26 mouse cellular contexts compared by ENCODE assay signal in genomic region chr11:80178316-80178715, GRCm38 (mm10). TPM values are rescaled to one million over a fixed set of nuclear protein-coding genes. Genes with fewer than 3 reads are reported as not detected.
A peak's percentile ranks its signal among the peaks of the same experiment; 100 is the strongest.
DNase-seq lines count a peak whose midpoint lies in the region; TF ChIP-seq lines count a peak whose summit lies in the region.
"Had no signal": no experiment of that assay in that cellular context is flagged by ENCODE, and none has a peak within 500 bp of the region (broad histone marks: within the 10 kb centered on the region; RNA-seq: fewer than 3 reads in every experiment).

No protein-coding gene starts in this region.

- no peaks in the 10 kb centered on the region for H3K36me3 ChIP-seq in ES-E14 (ENCODE audit: control insufficient read depth, insufficient read depth, low read length, poor library complexity, severe bottlenecking)
- H3K36me3 ChIP-seq: forebrain, embryonic 12.5 days; hindbrain, embryonic 12.5 days; intestine, embryonic 15.5 days; limb, embryonic 13.5 days; liver, embryonic 13.5 days had no signal

- peak overlapping the region; percentile 63; the same call in 1 of the 2 replicates for H3K27ac ChIP-seq in left cerebral cortex, adult 2 months
- peak overlapping the region; percentile 88; the same call in 1 of the 2 replicates for H3K27ac ChIP-seq in ES-E14 (ENCODE audit: insufficient read depth, low read depth, low read length, poor library complexity, severe bottlenecking)
- peak overlapping the region; percentile 28; the same call in 1 of the 2 replicates for H3K27ac ChIP-seq in cortical plate, adult 2 months (ENCODE audit: insufficient read depth, low read length)
- H3K27ac ChIP-seq: forebrain, embryonic 12.5 days; hindbrain, embryonic 12.5 days; hindbrain, postnatal 0 days; intestine, embryonic 15.5 days; kidney, postnatal 0 days; limb, embryonic 13.5 days had no signal

- intact Hi-C loops in left cerebral cortex, adult 2 months (cut with DNase I) = no loop called here
- intact Hi-C loops in left cerebral cortex, postnatal 36 days (cut with DNase I) = no loop called here

- in situ Hi-C loops in ES-E14 (cut with MboI; ENCODE audit: low sequenced_read_pairs in 2 of 2, unreplicated experiment in 2 of 2) = no loop called here

- TF ChIP-seq CTCF in left cerebral cortex, adult 2 months (IDR thresholded peaks at IDR 0.05) = no peak
- no peak for TF ChIP-seq CTCF in cortical plate, adult 2 months (IDR thresholded peaks at IDR 0.05; ENCODE audit: extremely low read depth, insufficient read depth, low read length)

- H3K4me3 ChIP-seq in left cerebral cortex, adult 2 months = no peak overlapping the region
- peak overlapping the region; percentile 9 to 11; a peak in 1 of 4 replicates for H3K4me3 ChIP-seq in ES-E14 (ENCODE audit: insufficient read depth in 1 of 2, low read depth in 1 of 2, low read length in 2 of 2, poor library complexity in 1 of 2, severe bottlenecking in 1 of 2)
- H3K4me3 ChIP-seq in cortical plate, adult 2 months (ENCODE audit: insufficient read depth, low read length) = no peak overlapping the region
- H3K4me3 ChIP-seq: forebrain, embryonic 12.5 days; hindbrain, embryonic 12.5 days; intestine, embryonic 15.5 days; limb, embryonic 13.5 days; liver, embryonic 13.5 days had no signal

- H3K9me3 ChIP-seq in ES-E14 (ENCODE audit: control insufficient read depth, insufficient read depth, low read depth, low read length) = no peaks in the 10 kb centered on the region
- H3K9me3 ChIP-seq: forebrain, embryonic 12.5 days; hindbrain, embryonic 12.5 days; intestine, embryonic 15.5 days; limb, embryonic 13.5 days; liver, embryonic 13.5 days had no signal

- DNase-seq in heart, adult 11 months = peak; percentile 92
- DNase-seq in heart, adult 9 months (ENCODE audit: low spot score in 2 of 2) = no peak
- no peak for DNase-seq in left cerebral cortex, adult 2 months (ENCODE audit: extremely low spot score in 1 of 2, low spot score in 2 of 2)
- DNase-seq in left cerebral cortex, postnatal 36 days (ENCODE audit: low spot score in 2 of 2) = no peak
- DNase-seq in ES-E14 (ENCODE audit: low read depth, low spot score) = no peak
- DNase-seq in right cerebral cortex, adult 2 months (ENCODE audit: low spot score in 2 of 2) = no peak
- DNase-seq in adrenal gland, adult 18-20 months (ENCODE audit: low spot score in 2 of 2) = no peak
- DNase-seq: adrenal gland, postnatal 14 days; cerebellum, adult 18-20 months; forebrain, postnatal 0 days; gastrocnemius, postnatal 25 days; heart, adult 18-20 months; kidney, adult 8-10 months; liver, embryonic 13.5 days; lung, adult 2 months; lung, postnatal 10 days; midbrain, embryonic 14.5 days; right cerebral cortex, postnatal 14 days; thymus, postnatal 14 days had no signal

- peaks cover 13 to 29% of the 10 kb centered on the region in 2 experiments for H3K4me1 ChIP-seq in ES-E14 (ENCODE audit: control insufficient read depth in 2 of 2, insufficient read depth in 2 of 2, low read length in 2 of 2, poor library complexity in 1 of 2)
- H3K4me1 ChIP-seq in cortical plate, adult 2 months (ENCODE audit: control insufficient read depth, insufficient read depth, low read length) = no peaks in the 10 kb centered on the region
- H3K4me1 ChIP-seq: forebrain, embryonic 12.5 days; hindbrain, embryonic 12.5 days; intestine, embryonic 15.5 days; limb, embryonic 13.5 days had no signal

- peak overlapping the region; percentile 32; the same call in 1 of the 2 replicates for H3K9ac ChIP-seq in ES-E14 (ENCODE audit: insufficient read depth, low read depth, low read length, poor library complexity, severe bottlenecking)
- H3K9ac ChIP-seq: forebrain, embryonic 12.5 days; forebrain, postnatal 0 days; hindbrain, embryonic 12.5 days; intestine, embryonic 15.5 days; limb, embryonic 13.5 days; liver, embryonic 13.5 days had no signal

- no peak for TF ChIP-seq POLR2A in cortical plate, adult 2 months (IDR thresholded peaks at IDR 0.05; ENCODE audit: extremely low read depth, insufficient read depth, low read length)

TF ChIP-seq in ES-E14, 5 proteins besides CTCF, POLR2A, EP300 and RAD21:
- TF ChIP-seq HCFC1 (IDR thresholded peaks at IDR 0.05; ENCODE audit: borderline replicate concordance, insufficient read depth, low read length) (no peak), MAFK (IDR thresholded peaks at IDR 0.05; ENCODE audit: insufficient read depth, low read depth, low read length) (no peak), CHD2 (IDR thresholded peaks at IDR 0.05; ENCODE audit: low read depth, low read length) (no peak), ZNF384 (IDR thresholded peaks at IDR 0.05; ENCODE audit: low read depth, low read length) (no peak), ZC3H11A (IDR thresholded peaks at IDR 0.05; ENCODE audit: borderline replicate concordance, low read depth, low read length) (no peak)

RNA-seq across cellular contexts. Expression of gene Rnf135, which starts 5.3 kb away (rescaled TPM):
- 1 to 10 TPM; 3.5 to 3.7 TPM for total RNA-seq in left cerebral cortex, adult 2 months (2021)
- total RNA-seq in left cerebral cortex, postnatal 36 days (2021) = 1 to 10 TPM; 5.0 to 7.0 TPM
- total RNA-seq in ES-E14 (2012; rRNA removed) = 3.4 and 5.2 TPM in 2 replicates
- polyA plus RNA-seq in cortical plate, adult 2 months (2012; rRNA removed) = 4.7 and 5.0 TPM in 2 replicates
- 1 to 10 TPM; 5.9 to 9.1 TPM for total RNA-seq in adrenal gland, adult 18-20 months (2021)

RNA-seq across cellular contexts. Expression of gene Adap2, which starts 24.4 kb away (rescaled TPM):
- total RNA-seq in left cerebral cortex, adult 2 months (2021) = 1 to 10 TPM; 6.2 to 9.0 TPM
- total RNA-seq in left cerebral cortex, postnatal 36 days (2021) = 10 to 100 TPM in 1 of 2 experiments, 1 to 10 TPM in 1; 7.1 to 10.6 TPM
- 2.8 and 5.1 TPM in 2 replicates for total RNA-seq in ES-E14 (2012; rRNA removed)
- 5.6 and 7.2 TPM in 2 replicates for polyA plus RNA-seq in cortical plate, adult 2 months (2012; rRNA removed)
- total RNA-seq in adrenal gland, adult 18-20 months (2021) = 10 to 100 TPM in 1 of 2 experiments, 1 to 10 TPM in 1; 9.6 to 11.1 TPM

RNA-seq across cellular contexts. Expression of gene Rhot1, which starts 30.5 kb away (rescaled TPM):
- total RNA-seq in left cerebral cortex, adult 2 months (2021) = 10 to 100 TPM; 70.0 to 70.1 TPM
- total RNA-seq in left cerebral cortex, postnatal 36 days (2021) = 10 to 100 TPM; 68.0 to 68.5 TPM
- total RNA-seq in ES-E14 (2012; rRNA removed) = 29.1 and 38.8 TPM in 2 replicates
- polyA plus RNA-seq in cortical plate, adult 2 months (2012; rRNA removed) = 53.2 and 54.1 TPM in 2 replicates
- total RNA-seq in adrenal gland, adult 18-20 months (2021) = 10 to 100 TPM; 54.4 to 71.5 TPM

RNA-seq across cellular contexts. Expression of gene Tefm, which starts 36.3 kb away (rescaled TPM):
- total RNA-seq in left cerebral cortex, adult 2 months (2021) = 10 to 100 TPM in 1 of 2 experiments, 1 to 10 TPM in 1; 8.0 to 10.6 TPM
- 1 to 10 TPM; 7.9 to 8.3 TPM for total RNA-seq in left cerebral cortex, postnatal 36 days (2021)
- total RNA-seq in ES-E14 (2012; rRNA removed) = 31.1 and 33.3 TPM in 2 replicates
- polyA plus RNA-seq in cortical plate, adult 2 months (2012; rRNA removed) = 7.8 and 9.0 TPM in 2 replicates
- 10 to 100 TPM; 13.6 to 15.5 TPM for total RNA-seq in adrenal gland, adult 18-20 months (2021)

Comparison
In these comparisons a context has a peak if more than half of its experiments do, and no peak if none do; other contexts are left out.
1. H3K27ac ChIP-seq: peak in every context shown above with its lines; median percentile 88 in ES-E14; 63 in left cerebral cortex, adult 2 months; 28 in cortical plate, adult 2 months.
2. H3K4me3 ChIP-seq: peak in ES-E14 (2 of 2); none in left cerebral cortex, adult 2 months (single experiment) and cortical plate, adult 2 months (single experiment).